Mouse (Mus musculus): ENCODE results near the gene Vmn2r104. TPM values are rescaled to one million over a fixed set of nuclear protein-coding genes. Genes with fewer than 3 reads are reported as not detected.

The Vmn2r104 gene
- not detected in 2 replicates for polyA plus RNA-seq (2012; rRNA removed)

DNA sequence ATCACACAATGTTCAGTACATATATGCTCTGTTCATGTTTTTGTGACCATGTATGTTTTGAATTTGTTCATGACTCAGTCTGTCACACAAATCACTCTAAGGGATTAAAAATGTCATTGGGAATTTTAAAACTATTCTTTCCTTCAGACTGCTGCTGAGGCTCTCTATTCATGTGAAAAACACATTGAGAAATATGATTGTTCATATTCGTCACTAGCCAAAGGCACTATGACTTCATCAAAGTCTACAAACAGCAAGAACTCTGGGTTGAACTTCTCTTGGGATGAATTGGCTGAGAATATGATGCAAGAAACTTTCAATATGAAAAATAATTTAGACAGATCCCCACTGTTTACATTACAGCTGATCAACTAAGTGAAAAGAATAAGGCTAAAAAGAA is at the start of gene Vmn2r104:
TSS of gene Vmn2r104 (minus strand) at position 101 of the 400 bp plus-strand sequence.
- H3K4me1 ChIP-seq (ENCODE audit: control insufficient read depth, insufficient read depth, low read length): no peaks in the 10 kb centered on the region
- 81% methylated on average over 1 of the region's 1 CpGs for WGBS

DNA sequence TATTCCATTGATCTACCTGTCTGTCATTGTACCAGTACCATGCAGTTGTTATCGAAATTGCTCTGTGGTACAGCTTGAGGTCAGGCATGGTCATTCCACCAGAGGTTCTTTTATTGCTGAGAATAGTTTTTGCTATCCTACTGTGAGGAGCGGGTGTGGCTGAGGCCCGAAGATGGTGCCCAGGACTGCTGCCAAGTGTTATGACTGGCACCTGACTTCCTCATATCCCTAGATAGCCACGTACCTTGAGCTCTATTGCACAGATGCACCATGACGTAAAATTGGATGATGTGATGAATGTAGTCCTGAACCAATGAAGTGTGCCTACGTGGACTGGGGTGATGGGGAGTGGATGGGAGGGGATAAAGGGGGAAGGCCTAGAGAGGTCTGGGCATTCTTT is 26.0 kb upstream of the Vmn2r104 start:
- no peaks in the 10 kb centered on the region for H3K27me3 ChIP-seq (replicated peaks; ENCODE audit: control insufficient read depth, insufficient read depth, low read length)
- TF ChIP-seq CTCF (conservative IDR thresholded peaks at IDR 0.05; ENCODE audit: insufficient read depth, insufficient read length, low read depth, low read length): no peak
- no peak for TF ChIP-seq POLR2A (IDR thresholded peaks at IDR 0.05; ENCODE audit: low read depth, low read length)
- WGBS: 73% methylated on average over 6 of the region's 6 CpGs
- no peak overlapping the region for H3K27ac ChIP-seq (ENCODE audit: insufficient read depth, low read depth, low read length)
- H3K4me1 ChIP-seq (ENCODE audit: control insufficient read depth, insufficient read depth, low read length): no peaks in the 10 kb centered on the region
- no peaks in the 10 kb centered on the region for H3K36me3 ChIP-seq (ENCODE audit: control insufficient read depth, insufficient read depth, low read length)
- H3K4me3 ChIP-seq (ENCODE audit: insufficient read depth, low read depth, low read length): no peak overlapping the region
- no peak for DNase-seq

More for the DNA sequence above, at the start of gene Vmn2r104:
- TF ChIP-seq POLR2A (IDR thresholded peaks at IDR 0.05; ENCODE audit: low read depth, low read length) (no peak), CTCF (conservative IDR thresholded peaks at IDR 0.05; ENCODE audit: insufficient read depth, insufficient read length, low read depth, low read length) (no peak)
- no peak within 1 kb of the TSS for H3K27ac ChIP-seq (ENCODE audit: insufficient read depth, low read depth, low read length)
- no peak within 1 kb of the TSS for H3K4me3 ChIP-seq (ENCODE audit: insufficient read depth, low read depth, low read length)
- no peaks in the 10 kb centered on the region for H3K27me3 ChIP-seq (replicated peaks; ENCODE audit: control insufficient read depth, insufficient read depth, low read length)
- no peak for DNase-seq
- no peaks in the 10 kb centered on the region for H3K36me3 ChIP-seq (ENCODE audit: control insufficient read depth, insufficient read depth, low read length)

DNA sequence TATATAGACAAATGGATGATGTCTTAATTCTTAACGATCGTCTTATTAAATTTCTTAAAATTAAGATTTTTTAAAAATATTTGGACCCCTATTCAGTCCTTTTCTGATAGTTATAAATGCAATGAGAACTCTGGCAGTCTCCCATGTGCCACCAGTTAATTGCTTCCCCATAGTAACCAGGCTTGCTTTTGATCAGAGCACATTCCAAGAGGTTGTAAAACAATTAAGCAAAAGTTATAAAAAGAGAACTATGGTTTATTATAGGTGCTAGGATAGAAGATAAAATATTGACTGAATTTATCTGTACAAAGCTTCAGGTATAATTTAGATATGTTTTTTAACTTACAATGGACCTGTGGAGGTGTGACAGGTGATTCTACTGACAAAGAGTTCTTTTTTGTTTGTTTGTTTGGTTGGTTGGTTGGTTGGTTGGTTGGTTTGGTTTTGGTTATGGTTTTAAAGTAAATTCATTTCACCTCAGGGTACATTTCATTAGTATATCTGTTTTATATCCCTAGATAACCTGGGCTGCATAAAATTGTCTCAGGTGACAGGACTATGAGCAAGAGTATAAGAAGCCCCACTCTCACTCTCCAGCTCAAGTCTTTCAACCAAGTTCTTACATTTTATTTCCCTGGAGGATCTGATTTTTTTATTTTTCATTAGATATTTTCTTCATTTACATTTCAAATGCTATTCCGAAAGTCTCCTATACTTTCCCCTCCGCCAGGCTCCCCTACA is 23.7 kb upstream of the Vmn2r104 start:
- Histone ChIP-seq H3K4me3 (ENCODE audit: insufficient read depth, low read depth, low read length) (no peak overlapping the region), H3K27me3 (replicated peaks; ENCODE audit: control insufficient read depth, insufficient read depth, low read length) (no peaks in the 10 kb centered on the region), H3K36me3 (ENCODE audit: control insufficient read depth, insufficient read depth, low read length) (no peaks in the 10 kb centered on the region), H3K27ac (ENCODE audit: insufficient read depth, low read depth, low read length) (no peak overlapping the region), H3K4me1 (ENCODE audit: control insufficient read depth, insufficient read depth, low read length) (no peaks in the 10 kb centered on the region)
- 90% methylated on average over 4 of the region's 4 CpGs for WGBS
- TF ChIP-seq POLR2A (IDR thresholded peaks at IDR 0.05; ENCODE audit: low read depth, low read length): no peak
- TF ChIP-seq CTCF (conservative IDR thresholded peaks at IDR 0.05; ENCODE audit: insufficient read depth, insufficient read length, low read depth, low read length): no peak
- no peak for DNase-seq

Other genes with a start within 250 kb of the Vmn2r104 start
- not detected in 2 replicates for gene Fpr-rs7, start 65.9 kb upstream of the Vmn2r104 start, polyA plus RNA-seq (2012; rRNA removed)
- not detected in 2 replicates for gene Fpr-rs6, start 134.8 kb upstream of the Vmn2r104 start, polyA plus RNA-seq (2012; rRNA removed)
- gene Vmn2r105, start 186.7 kb upstream of the Vmn2r104 start, polyA plus RNA-seq (2012; rRNA removed): not detected in 2 replicates
- gene Vmn2r106, start 237.2 kb upstream of the Vmn2r104 start, polyA plus RNA-seq (2012; rRNA removed): not detected in 2 replicates